Mouse (Mus musculus) liver, embryonic 14.5 days (tissue): ENCODE data around the gene Arl5a.

ENCODE experiments used
- CTCF ChIP-seq: IDR thresholded peaks from 2 replicates; pipeline ENCODE4 v1.5.1; 2016; ENCODE audit warnings: antibody characterized with exemption, low read depth, control low read depth
- EP300 ChIP-seq: IDR thresholded peaks from 2 replicates; pipeline ENCODE4 v1.6.1; 2016; ENCODE audit warnings: antibody characterized with exemption, low read depth

GRCm38 (mm10) chr2:52405238-52405637 is 19.5 kb downstream of the Arl5a start:
- TF ChIP-seq CTCF (no peak), EP300 (no peak)
